Mouse (Mus musculus): Measurements from ENCODE around the gene Nck1.
A peak's percentile ranks its signal among the peaks of the same experiment; 100 is the strongest.

Gene Nck1

GRCm38 (mm10) chr9:100545715-100546593 lies at the start of gene Nck1:
TSS of gene Nck1 (minus strand) at chr9:100546134.
- peak; percentile 99 for DNase-seq

GRCm38 (mm10) chr9:100590462-100590861 lies 44.5 kb upstream of the Nck1 start:
- DNase-seq: no peak

- no peak for DNase-seq
Observed at GRCm38 (mm10) chr9:100584031-100584430, 38.1 kb upstream of the Nck1 start.

GRCm38 (mm10) chr9:100582883-100583575 lies 37.1 kb upstream of the Nck1 start:
- DNase-seq: peak; percentile 80

- DNase-seq: peak; percentile 80
Observed at GRCm38 (mm10) chr9:100581543-100582492, 35.9 kb upstream of the Nck1 start.

GRCm38 (mm10) chr9:100580196-100580740 lies 34.3 kb upstream of the Nck1 start:
- DNase-seq: no peak

- peak; percentile 26 for DNase-seq
Observed at GRCm38 (mm10) chr9:100573942-100574341, 28.0 kb upstream of the Nck1 start.

- peak; percentile 24 for DNase-seq
Observed at GRCm38 (mm10) chr9:100573300-100573699, 27.4 kb upstream of the Nck1 start.

- peak; percentile 55 for DNase-seq
Observed at GRCm38 (mm10) chr9:100571511-100571910, 25.6 kb upstream of the Nck1 start.

GRCm38 (mm10) chr9:100570626-100571233 lies 24.8 kb upstream of the Nck1 start, which contains the start of gene Slc35g2:
TSS of gene Slc35g2 (minus strand) at chr9:100571090.
- DNase-seq: peak; percentile 73

GRCm38 (mm10) chr9:100569798-100570625 lies 24.1 kb upstream of the Nck1 start:
- DNase-seq: peak; percentile 94

GRCm38 (mm10) chr9:100560251-100560890 lies 14.4 kb upstream of the Nck1 start:
- DNase-seq: peak; percentile 87

- DNase-seq: peak; percentile 85
Observed at GRCm38 (mm10) chr9:100558991-100559390, 13.1 kb upstream of the Nck1 start.

GRCm38 (mm10) chr9:100558023-100558573 lies 12.2 kb upstream of the Nck1 start:
- no peak for DNase-seq

GRCm38 (mm10) chr9:100555686-100556085 lies 9.8 kb upstream of the Nck1 start:
- no peak for DNase-seq

- no peak for DNase-seq
Observed at GRCm38 (mm10) chr9:100548313-100548712, 2.4 kb upstream of the Nck1 start.

GRCm38 (mm10) chr9:100546594-100546910 lies 618 bp upstream of the Nck1 start:
- no peak for DNase-seq

GRCm38 (mm10) chr9:100544948-100545714 lies 803 bp downstream of the Nck1 start:
- no peak for DNase-seq

GRCm38 (mm10) chr9:100535618-100536262 lies 10.2 kb downstream of the Nck1 start:
- DNase-seq: no peak
